Mouse (Mus musculus) lung, postnatal 25 days (tissue): ENCODE measurements at regions not wholly inside any gene's neighbourhood (a gene's known extent, or its start where the extent isn't known, plus 50 kb on each side); places are given as distances from the start of the nearest gene placed in this dataset.
"Not testable (repeated sequence)": the region's sequence is repeated elsewhere in the genome, so short reads cannot be mapped to it uniquely, and the experiment has no call there.

Experiments used
- DNase-seq: peaks from one replicate; pipeline ENCODE4 v3.0.0; 2022; ENCODE audit warnings: low spot score

DNA sequence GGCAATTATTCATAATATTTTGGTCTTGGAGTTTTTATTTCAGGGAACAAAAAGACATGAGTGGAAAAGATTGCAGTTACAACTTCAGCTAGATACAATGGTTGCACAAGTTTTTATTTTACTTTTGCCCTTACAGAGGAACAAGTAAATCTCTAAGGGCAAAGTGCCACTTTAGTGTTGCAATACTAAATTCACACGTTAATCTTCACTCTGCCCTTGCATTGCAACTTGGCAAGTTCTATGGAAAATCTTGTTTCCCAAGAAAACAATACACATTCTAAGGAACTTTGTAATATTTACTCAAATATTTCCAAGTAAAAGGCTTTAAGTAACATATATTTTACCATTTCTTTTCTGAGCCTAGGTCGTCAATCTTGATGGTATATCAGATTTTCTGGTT, 85.9 kb downstream of the Chil6 start:
- DNase-seq = peak; percentile 14

GRCm38 (mm10) chr3:106316974-106317373, 89.0 kb downstream of the Chil6 start:
- DNase-seq = no peak

DNA sequence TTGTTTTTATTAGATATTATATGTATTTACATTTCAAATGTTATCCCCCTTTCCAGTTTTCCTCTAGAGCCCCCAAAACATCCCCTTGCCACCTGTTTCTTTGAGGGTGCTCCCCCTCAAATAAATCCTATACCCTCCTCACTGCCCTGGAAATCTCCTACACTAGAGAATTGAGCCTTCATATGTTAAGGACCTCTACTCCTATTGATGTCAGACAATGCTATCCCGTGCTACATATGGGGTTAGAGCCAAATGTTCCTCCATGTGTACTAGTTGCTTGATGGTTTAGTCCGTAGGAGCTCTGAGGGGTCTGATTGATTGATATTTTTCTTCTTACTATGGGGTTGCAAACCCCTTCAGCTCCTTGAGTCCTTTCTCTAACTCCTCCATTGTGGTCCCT, 73.6 kb upstream of the Chil4 start:
- no peak for DNase-seq

DNA sequence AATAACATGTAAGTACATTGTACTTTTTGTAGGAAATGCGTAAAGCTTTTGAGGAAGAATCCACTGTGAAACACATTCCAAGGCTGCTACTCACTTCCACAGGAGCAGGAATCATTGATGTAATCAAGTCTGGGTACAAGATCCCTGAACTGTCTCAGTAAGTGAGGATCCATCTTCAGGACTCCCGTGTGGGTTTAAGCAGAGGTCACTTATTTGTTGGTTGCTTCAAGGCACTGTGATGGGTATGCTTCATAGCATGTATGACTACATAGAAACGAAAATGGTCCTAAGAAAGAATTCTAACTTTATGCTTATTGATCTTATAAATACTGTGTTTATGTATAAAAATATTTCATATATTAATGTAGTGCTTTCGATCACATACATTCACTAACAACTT, 72.6 kb upstream of the Chil4 start:
- no peak for DNase-seq

DNA sequence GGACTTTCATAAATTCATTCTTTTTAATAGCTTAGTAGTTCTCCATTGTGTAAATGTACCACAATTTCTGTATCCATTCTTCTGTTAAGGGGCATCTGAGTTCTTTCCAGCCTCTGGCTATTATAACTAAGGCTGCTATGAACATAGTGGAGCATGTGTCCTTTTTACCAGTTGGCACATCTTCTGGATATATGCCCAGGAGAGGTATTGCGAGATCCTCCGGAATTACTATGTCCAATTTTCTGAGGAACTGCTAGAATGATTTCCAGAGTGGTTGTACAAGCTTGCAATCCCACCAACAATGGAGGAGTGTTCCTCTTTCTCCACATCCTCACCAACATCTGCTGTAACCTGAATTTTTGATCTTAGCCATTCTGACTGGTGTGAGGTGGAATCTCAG, 59.3 kb upstream of the Chil4 start:
- DNase-seq = not testable (repeated sequence)

DNA sequence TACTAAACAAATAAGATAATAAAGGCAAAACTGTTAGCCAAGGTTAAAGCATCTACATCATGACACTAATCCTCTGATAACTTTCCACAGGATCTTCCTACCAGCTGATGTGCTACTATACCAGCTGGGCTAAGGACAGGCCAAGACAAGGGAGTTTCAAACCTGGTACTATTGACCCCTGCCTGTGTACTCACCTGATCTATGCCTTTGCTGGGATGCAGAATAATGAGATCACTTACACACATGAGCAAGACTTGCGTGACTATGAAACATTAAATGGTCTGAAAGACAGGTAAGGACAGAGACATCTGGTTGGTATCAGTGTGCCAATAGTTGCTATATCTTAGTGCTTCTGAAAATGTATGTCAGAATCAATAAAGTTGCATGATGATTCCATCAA, 56.4 kb upstream of the Chil4 start:
- not testable (repeated sequence) for DNase-seq
